Mouse (Mus musculus): ENCODE measurements around the gene Arhgap10.

Gene Arhgap10

GRCm38 (mm10) chr8:77484266-77484665 lies 33.5 kb downstream of the Arhgap10 start:
- DNase-seq = no peak

- DNase-seq = peak; percentile 44 to 52
Observed at GRCm38 (mm10) chr8:77483676-77484075, 34.1 kb downstream of the Arhgap10 start.

GRCm38 (mm10) chr8:77481791-77482190 lies 36.0 kb downstream of the Arhgap10 start:
- peak in 1 of 2 experiments; percentile 26 for DNase-seq

- no peak for DNase-seq
Observed at GRCm38 (mm10) chr8:77479995-77480394, 37.8 kb downstream of the Arhgap10 start.

- peak; percentile 55 to 79 for DNase-seq
Observed at GRCm38 (mm10) chr8:77478913-77479273, 38.9 kb downstream of the Arhgap10 start.

- no peak for DNase-seq
Observed at GRCm38 (mm10) chr8:77478155-77478912, 39.4 kb downstream of the Arhgap10 start.

GRCm38 (mm10) chr8:77477684-77478083 lies 40.1 kb downstream of the Arhgap10 start:
- no peak for DNase-seq

- no peak for DNase-seq
Observed at GRCm38 (mm10) chr8:77474614-77475013, 43.1 kb downstream of the Arhgap10 start.

GRCm38 (mm10) chr8:77473773-77474172 lies 44.0 kb downstream of the Arhgap10 start:
- DNase-seq = peak in 1 of 2 experiments; percentile 38

- DNase-seq = peak; percentile 57 to 79
Observed at GRCm38 (mm10) chr8:77473373-77473772, 44.4 kb downstream of the Arhgap10 start.

- no peak for DNase-seq
Observed at GRCm38 (mm10) chr8:77461392-77461791, 56.4 kb downstream of the Arhgap10 start.

GRCm38 (mm10) chr8:77460363-77460762 lies 57.4 kb downstream of the Arhgap10 start:
- DNase-seq = no peak

- no peak for DNase-seq
Observed at GRCm38 (mm10) chr8:77459696-77460095, 58.1 kb downstream of the Arhgap10 start.

GRCm38 (mm10) chr8:77458575-77458974 lies 59.2 kb downstream of the Arhgap10 start:
- no peak for DNase-seq

- DNase-seq = no peak
Observed at GRCm38 (mm10) chr8:77456263-77456662, 61.5 kb downstream of the Arhgap10 start.

- DNase-seq = no peak
Observed at GRCm38 (mm10) chr8:77453836-77454235, 63.9 kb downstream of the Arhgap10 start.

- DNase-seq = no peak
Observed at GRCm38 (mm10) chr8:77451466-77452382, 66.0 kb downstream of the Arhgap10 start.

- DNase-seq = no peak
Observed at GRCm38 (mm10) chr8:77451052-77451451, 66.7 kb downstream of the Arhgap10 start.

GRCm38 (mm10) chr8:77446294-77446693 lies 71.5 kb downstream of the Arhgap10 start:
- DNase-seq = no peak

- no peak for DNase-seq
Observed at GRCm38 (mm10) chr8:77445642-77446041, 72.1 kb downstream of the Arhgap10 start.

- peak; percentile 38 to 62 for DNase-seq
Observed at GRCm38 (mm10) chr8:77444166-77444870, 73.4 kb downstream of the Arhgap10 start.

GRCm38 (mm10) chr8:77442452-77442851 lies 75.3 kb downstream of the Arhgap10 start:
- no peak for DNase-seq

GRCm38 (mm10) chr8:77440913-77441312 lies 76.8 kb downstream of the Arhgap10 start:
- no peak for DNase-seq

Measured in lung, postnatal 4 days (tissue).